Mouse (Mus musculus) hindbrain, postnatal 0 days (tissue): Measurements from ENCODE around the gene Rab43. TPM values are rescaled to one million over a fixed set of nuclear protein-coding genes. Genes with fewer than 3 reads are reported as not detected.
A peak's percentile ranks its signal among the peaks of the same experiment; 100 is the strongest.

Source experiments
- ATAC-seq: fragments of 200-750 bp; cut with Nextera tagmentation; 2 replicates; pipeline ENCODE4 v1.8.0; 2017; ENCODE audit warnings: mild to moderate bottlenecking, moderate TSS enrichment, moderate library complexity
- DNase-seq: peaks from one replicate; pipeline ENCODE4 v3.0.0-alpha.2; 2015; ENCODE audit warnings: low spot score
- H3K27ac ChIP-seq: fragments of 300-500 bp; sonication (generic); 2 replicates; pipeline ENCODE4 v1.5.1; 2014; ENCODE audit warnings: mild to moderate bottlenecking
- H3K27me3 ChIP-seq: fragments of 300-500 bp; sonication (generic); 2 replicates; pipeline ENCODE4 v1.6.1; 2014; ENCODE audit warnings: low read length, mixed read lengths; ENCODE audit not compliant: insufficient read depth
- H3K36me3 ChIP-seq: fragments of 300-500 bp; sonication (generic); 2 replicates; pipeline ENCODE4 v1.6.1; 2014; ENCODE audit warnings: low read length, mixed read lengths; ENCODE audit not compliant: insufficient read depth
- H3K4me1 ChIP-seq: fragments of 300-500 bp; sonication (generic); 2 replicates; pipeline ENCODE4 v1.6.1; 2014; ENCODE audit warnings: antibody characterized with exemption, low read length, mixed read lengths; ENCODE audit not compliant: insufficient read depth
- H3K4me2 ChIP-seq: fragments of 300-500 bp; sonication (generic); 2 replicates; pipeline ENCODE4 v1.6.1; 2014; ENCODE audit warnings: low read depth, mild to moderate bottlenecking, low read length, moderate library complexity, mixed read lengths
- H3K4me3 ChIP-seq: fragments of 300-500 bp; sonication (generic); 2 replicates; pipeline ENCODE4 v1.5.1; 2014; ENCODE audit warnings: low read length
- H3K9ac ChIP-seq: fragments of 300-500 bp; sonication (generic); replicated peaks from 2 replicates; pipeline ENCODE4 v1.6.1; 2014; ENCODE audit warnings: mild to moderate bottlenecking, low read length, moderate library complexity, mixed read lengths
- H3K9me3 ChIP-seq: fragments of 300-500 bp; sonication (generic); 2 replicates; pipeline ENCODE4 v1.6.1; 2016; ENCODE audit warnings: low read length, mixed read lengths
- CTCF ChIP-seq: IDR thresholded peaks from 2 replicates; pipeline ENCODE4 v1.5.1; 2016; ENCODE audit warnings: antibody characterized with exemption, control low read depth, low read depth
- WGBS: fragments of 180-500 bp; shearing (Covaris S2); extraction: QIAGEN DNeasy Blood & Tissue Kit; methylation state at CpG from one replicate; pipeline ENCODE4 v1.1.7; 2014; 5-methylcytosine and 5-hydroxymethylcytosine counted together
- polyA plus RNA-seq: library from polyadenylated mRNA; unstranded; fragments of >200 nt; fragmentation: Nextera tagmentation; extraction: Ambion mirVana; gene quantifications from 2 replicates; pipeline ENCODE4 v1.2.1, GENCODE M21; 2015
- total RNA-seq: library from RNA; depleted of rRNA; stranded (reverse); fragments of >200 nt; gene quantifications from 2 replicates; pipeline ENCODE4 v1.2.3, GENCODE M21; 2014; rRNA removed

Rab43 gene
- total and polyA plus RNA-seq, 2 experiments from 2014 or later: 7.4 to 27.3 TPM

GRCm38 (mm10) chr6:87745301-87745700 lies 66.7 kb downstream of the Rab43 start:
- WGBS: 29% methylated on average over 1 of the region's 1 CpGs
- Histone ChIP-seq H3K27ac (no peak overlapping the region), H3K4me1 (no peaks in the 10 kb centered on the region), H3K9ac (no peak overlapping the region), H3K27me3 (no peaks in the 10 kb centered on the region), H3K36me3 (no peaks in the 10 kb centered on the region), H3K9me3 (no peaks in the 10 kb centered on the region), H3K4me3 (no peak overlapping the region), H3K4me2 (no peak overlapping the region)
- DNase-seq: no peak
- ATAC-seq: no peak
- no peak for TF ChIP-seq CTCF

- ATAC-seq: no peak
- Histone ChIP-seq H3K27me3 (no peaks in the 10 kb centered on the region), H3K9ac (no peak overlapping the region), H3K27ac (no peak overlapping the region), H3K4me3 (no peak overlapping the region), H3K36me3 (no peaks in the 10 kb centered on the region), H3K4me2 (no peak overlapping the region), H3K9me3 (no peaks in the 10 kb centered on the region), H3K4me1 (no peaks in the 10 kb centered on the region)
- WGBS: 91% methylated on average over 3 of the region's 3 CpGs
- DNase-seq: no peak
- no peak for TF ChIP-seq CTCF
Observed at GRCm38 (mm10) chr6:87744632-87745031, 67.3 kb downstream of the Rab43 start.

GRCm38 (mm10) chr6:87743281-87743680 lies 68.7 kb downstream of the Rab43 start:
- no peak for ATAC-seq

DNA sequence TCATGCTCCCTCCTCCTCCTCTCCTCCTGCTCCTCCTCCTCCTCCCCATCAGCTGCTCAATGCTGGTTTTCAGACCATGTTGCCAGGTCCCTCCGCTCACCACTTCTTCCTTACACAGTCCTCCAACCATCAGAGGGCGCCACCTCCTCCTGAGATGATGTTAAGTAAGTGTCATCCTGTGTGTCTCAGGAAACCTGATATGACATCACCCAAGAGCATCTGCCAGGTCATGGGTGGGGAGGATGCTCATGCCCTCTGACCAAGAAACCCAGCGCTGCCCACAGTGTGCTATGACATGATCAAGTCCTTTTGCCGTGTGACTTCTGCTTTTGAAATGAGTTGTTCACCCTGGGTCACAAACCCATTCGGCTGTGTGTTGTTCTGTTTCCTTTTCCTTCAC lies 69.2 kb downstream of the Rab43 start:
- Histone ChIP-seq H3K27ac (no peak overlapping the region), H3K4me3 (no peak overlapping the region), H3K4me1 (no peaks in the 10 kb centered on the region), H3K36me3 (no peaks in the 10 kb centered on the region), H3K9ac (no peak overlapping the region), H3K27me3 (no peaks in the 10 kb centered on the region), H3K4me2 (no peak overlapping the region), H3K9me3 (no peaks in the 10 kb centered on the region)
- no peak for ATAC-seq
- peak; percentile 44 for TF ChIP-seq CTCF
- peak; percentile 5 for DNase-seq
- 75% methylated on average over 5 of the region's 5 CpGs for WGBS

More at GRCm38 (mm10) chr6:87743281-87743680, 68.7 kb downstream of the Rab43 start:
- Histone ChIP-seq H3K9me3 (no peaks in the 10 kb centered on the region), H3K36me3 (no peaks in the 10 kb centered on the region), H3K27me3 (no peaks in the 10 kb centered on the region), H3K4me3 (no peak overlapping the region), H3K4me2 (no peak overlapping the region), H3K4me1 (no peaks in the 10 kb centered on the region), H3K27ac (no peak overlapping the region), H3K9ac (no peak overlapping the region)
- no peak for DNase-seq
- TF ChIP-seq CTCF: no peak
- 74% methylated on average over 5 of the region's 5 CpGs for WGBS

DNA sequence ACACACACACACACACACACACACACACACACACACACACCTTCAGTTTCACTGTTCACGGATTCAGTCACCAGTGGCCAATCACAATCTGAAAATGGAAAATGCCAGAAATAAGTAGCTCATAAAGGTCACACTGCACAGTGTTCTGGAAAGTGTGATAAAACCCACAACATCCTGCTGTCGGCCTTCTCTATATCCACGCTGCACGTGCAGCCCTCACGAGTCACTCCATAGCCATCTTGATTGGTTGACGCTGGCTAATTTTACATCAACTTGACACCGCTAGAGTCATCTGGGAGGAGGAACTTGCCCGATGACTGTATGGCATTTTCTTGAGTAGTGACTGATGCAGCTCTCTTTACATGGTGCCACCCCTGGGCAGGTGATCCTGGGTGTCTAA lies 70.0 kb downstream of the Rab43 start:
- Histone ChIP-seq H3K27ac (no peak overlapping the region), H3K9me3 (no peaks in the 10 kb centered on the region), H3K27me3 (no peaks in the 10 kb centered on the region), H3K4me2 (no peak overlapping the region), H3K4me1 (no peaks in the 10 kb centered on the region), H3K36me3 (no peaks in the 10 kb centered on the region), H3K4me3 (no peak overlapping the region), H3K9ac (no peak overlapping the region)
- no peak for ATAC-seq
- DNase-seq: no peak
- WGBS: 92% methylated on average over 8 of the region's 8 CpGs
- TF ChIP-seq CTCF: no peak

DNA sequence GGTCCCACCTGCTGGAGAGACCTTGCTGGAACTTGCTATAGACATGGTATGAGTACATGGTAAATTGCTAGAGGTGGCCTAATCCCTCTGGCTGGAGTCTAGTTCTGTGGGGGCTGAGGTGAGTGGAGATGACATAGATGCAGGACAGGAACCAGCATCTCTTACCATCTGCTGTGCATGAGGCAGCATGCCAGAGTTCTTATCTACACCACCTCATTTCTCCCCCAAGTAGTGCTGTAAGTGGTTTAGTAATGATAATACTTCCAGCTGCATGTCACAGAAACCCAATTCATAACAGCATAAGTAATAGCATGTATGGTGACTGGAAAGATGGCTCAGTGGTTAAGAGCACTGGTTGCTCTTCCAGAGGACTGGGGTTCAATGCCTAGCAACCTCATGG lies 71.5 kb downstream of the Rab43 start:
- Histone ChIP-seq H3K4me2 (no peak overlapping the region), H3K9ac (no peak overlapping the region), H3K27ac (no peak overlapping the region), H3K4me3 (no peak overlapping the region), H3K27me3 (no peaks in the 10 kb centered on the region), H3K4me1 (no peaks in the 10 kb centered on the region), H3K36me3 (no peaks in the 10 kb centered on the region), H3K9me3 (no peaks in the 10 kb centered on the region)
- no peak for TF ChIP-seq CTCF
- ATAC-seq (no peak), DNase-seq (no peak)

GRCm38 (mm10) chr6:87739898-87740297 lies 72.1 kb downstream of the Rab43 start:
- no peak overlapping the region for H3K4me3 ChIP-seq
- no peak overlapping the region for H3K9ac ChIP-seq
- H3K4me2 ChIP-seq: no peak overlapping the region
- 52% methylated on average over 6 of the region's 6 CpGs for WGBS
- no peak overlapping the region for H3K27ac ChIP-seq
- no peaks in the 10 kb centered on the region for H3K27me3 ChIP-seq
- DNase-seq: no peak
- no peaks in the 10 kb centered on the region for H3K4me1 ChIP-seq
- no peaks in the 10 kb centered on the region for H3K9me3 ChIP-seq
- no peaks in the 10 kb centered on the region for H3K36me3 ChIP-seq
- TF ChIP-seq CTCF: no peak
- no peak for ATAC-seq

Other genes with a start within 250 kb of the Rab43 start
- gene Prokr1, start 221.4 kb downstream of the Rab43 start, total RNA-seq: 3.6 and 4.5 TPM in 2 replicates
- 0.89 and 1.0 TPM in 2 replicates for gene Prokr1, start 221.4 kb downstream of the Rab43 start, polyA plus RNA-seq
- gene Aplf, start 140.0 kb downstream of the Rab43 start, total RNA-seq: 5.5 and 7.1 TPM in 2 replicates
- 5.6 and 5.9 TPM in 2 replicates for gene Aplf, start 140.0 kb downstream of the Rab43 start, polyA plus RNA-seq
- gene Efcc1, start 81.3 kb downstream of the Rab43 start, total RNA-seq: 5.4 and 22.0 TPM in 2 replicates
- 8.3 TPM in 2 replicates for gene Efcc1, start 81.3 kb downstream of the Rab43 start, polyA plus RNA-seq
- 0.32 TPM in 1 of 2 replicates, not detected in the other for gene Gp9, start 34.1 kb downstream of the Rab43 start, total RNA-seq
- 0.20 and 0.34 TPM in 2 replicates for gene Gp9, start 34.1 kb downstream of the Rab43 start, polyA plus RNA-seq
- 0.54 TPM in 1 of 2 replicates, not detected in the other for gene Gm45140, start 23.6 kb upstream of the Rab43 start, total RNA-seq
- gene Gm45140, start 23.6 kb upstream of the Rab43 start, polyA plus RNA-seq: 1.5 and 2.0 TPM in 2 replicates
- gene Isy1, start 26.6 kb upstream of the Rab43 start, total RNA-seq: 7.9 and 11.3 TPM in 2 replicates
- gene Isy1, start 26.6 kb upstream of the Rab43 start, polyA plus RNA-seq: 27.4 and 31.5 TPM in 2 replicates
- 196 and 209 TPM in 2 replicates for gene Cnbp, start 38.9 kb upstream of the Rab43 start, total RNA-seq
- 660 and 682 TPM in 2 replicates for gene Cnbp, start 38.9 kb upstream of the Rab43 start, polyA plus RNA-seq
- 242 and 247 TPM in 2 replicates for gene Copg1, start 75.7 kb upstream of the Rab43 start, total RNA-seq
- 200 and 216 TPM in 2 replicates for gene Copg1, start 75.7 kb upstream of the Rab43 start, polyA plus RNA-seq
- 21.1 and 22.5 TPM in 2 replicates for gene Hmces, start 101.8 kb upstream of the Rab43 start, total RNA-seq
- gene Hmces, start 101.8 kb upstream of the Rab43 start, polyA plus RNA-seq: 35.8 and 36.8 TPM in 2 replicates
- 21.9 and 58.5 TPM in 2 replicates for gene H1fx, start 169.5 kb upstream of the Rab43 start, total RNA-seq
- 56.3 and 61.3 TPM in 2 replicates for gene H1fx, start 169.5 kb upstream of the Rab43 start, polyA plus RNA-seq
- 88.3 and 90.0 TPM in 2 replicates for gene Rab7, start 233.1 kb upstream of the Rab43 start, total RNA-seq
- gene Rab7, start 233.1 kb upstream of the Rab43 start, polyA plus RNA-seq: 325 and 345 TPM in 2 replicates